Mouse (Mus musculus) frontal cortex, adult 2 months (tissue): ENCODE data around the gene Exosc9. TPM values are rescaled to one million over a fixed set of nuclear protein-coding genes. Genes with fewer than 3 reads are reported as not detected.
A peak's percentile ranks its signal among the peaks of the same experiment; 100 is the strongest.

Source experiments
- DNase-seq, 2 experiments: peaks; one replicate each; pipeline ENCODE4 v3.0.0; 2022; ENCODE audit warnings: low spot score in 1 of 2; ENCODE audit errors: extremely low spot score in 1 of 2
- polyA plus RNA-seq: library from polyadenylated mRNA; depleted of rRNA; stranded (reverse); fragments of >200 nt; gene quantifications from 2 replicates; pipeline ENCODE4 v1.2.3, GENCODE M21; 2012; rRNA removed

Gene Exosc9
- 34.5 and 39.7 TPM in 2 replicates for polyA plus RNA-seq

DNA sequence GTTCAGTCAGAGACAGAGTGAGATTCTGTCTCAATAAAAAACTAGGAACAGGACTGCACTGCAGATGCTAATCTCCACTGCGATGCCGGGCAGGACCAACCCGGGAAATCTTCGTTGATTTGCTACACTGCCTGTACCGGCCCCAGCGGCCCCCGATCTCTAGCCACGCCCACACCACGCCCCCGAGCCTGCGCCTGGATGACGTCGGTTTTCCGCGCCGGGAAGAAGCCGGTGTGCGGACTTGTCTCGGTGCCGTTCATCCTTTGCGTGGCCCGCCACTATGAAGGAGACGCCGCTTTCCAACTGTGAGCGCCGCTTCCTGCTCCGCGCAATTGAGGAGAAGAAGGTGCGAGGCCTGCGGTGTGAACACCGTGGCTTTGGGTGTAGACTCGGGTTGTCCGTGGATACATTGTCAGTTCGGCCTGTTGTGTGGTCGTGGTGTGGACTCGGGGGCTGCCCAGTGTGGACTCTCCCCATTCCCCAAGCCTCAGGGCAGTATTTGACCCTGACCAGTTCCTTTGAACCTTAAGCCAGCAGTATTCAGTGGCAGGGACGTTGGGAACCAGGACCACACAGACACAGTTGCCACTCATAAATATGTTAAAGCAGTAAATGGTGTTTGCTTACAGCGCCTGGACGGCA lies at the start of gene Exosc9:
TSS of gene Exosc9 (plus strand) at position 201 of the 642 bp plus-strand sequence.
- DNase-seq: peak; percentile 89 to 98

DNA sequence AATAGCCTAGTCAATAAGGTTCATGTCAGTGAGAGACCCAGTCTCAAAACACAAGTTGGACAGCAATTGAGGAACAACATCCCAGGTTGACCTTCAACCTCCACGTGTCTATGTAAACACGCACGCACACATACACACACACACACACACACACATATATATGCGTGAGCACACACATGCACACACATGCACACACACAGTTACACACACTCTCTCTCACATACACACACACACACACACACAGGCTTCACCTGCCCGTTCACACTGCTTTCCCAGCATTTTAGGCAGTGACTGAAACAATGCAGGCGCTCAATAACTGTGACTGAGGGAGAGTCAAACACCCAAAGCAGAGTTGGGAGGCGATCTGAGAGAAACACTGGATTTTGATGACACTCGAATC lies 47.1 kb upstream of the Exosc9 start:
- no peak for DNase-seq

DNA sequence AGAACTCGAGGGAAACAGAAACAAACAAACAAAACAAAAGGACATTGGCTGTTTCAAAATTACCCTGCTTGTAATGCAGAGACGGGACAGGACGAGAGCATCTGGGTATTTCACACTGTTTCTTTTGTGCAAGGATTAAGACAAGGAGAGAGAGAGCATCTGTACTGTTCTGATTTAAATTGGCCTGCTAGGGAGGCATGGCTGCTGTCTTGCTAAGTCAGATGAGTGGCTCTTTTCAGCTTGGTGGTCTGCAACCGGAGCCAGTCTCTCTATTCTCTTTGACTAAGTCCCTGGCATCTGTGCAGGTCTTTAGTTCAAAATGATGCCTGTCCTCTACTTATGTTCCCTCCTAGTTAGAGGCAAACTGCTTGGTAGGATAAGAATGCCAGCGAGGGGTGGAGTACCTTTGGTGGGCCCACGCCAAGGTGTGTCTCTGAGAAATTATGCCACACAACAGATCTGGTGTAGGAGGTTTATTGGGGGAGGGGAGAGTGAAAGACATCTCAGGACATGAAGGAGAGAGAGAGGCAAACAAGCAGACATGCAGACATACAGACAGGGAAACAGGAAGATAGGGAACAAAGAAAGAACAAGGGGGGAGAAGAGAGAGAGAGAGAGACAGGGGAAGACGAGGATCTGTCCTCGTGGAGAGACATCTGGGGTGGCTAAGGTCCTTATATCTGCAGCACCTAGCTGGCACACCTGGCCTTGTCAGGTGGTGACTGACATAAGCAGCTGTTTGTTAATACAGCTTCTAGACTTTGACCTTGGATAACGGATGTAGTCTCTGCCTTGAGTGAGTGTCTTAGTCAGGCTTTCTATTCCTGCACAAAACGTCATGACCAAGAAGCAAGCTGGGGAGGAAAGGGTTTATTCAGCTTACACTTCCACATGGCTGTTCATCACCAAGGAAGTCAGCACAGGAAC lies 46.3 kb upstream of the Exosc9 start:
- DNase-seq: no peak

DNA sequence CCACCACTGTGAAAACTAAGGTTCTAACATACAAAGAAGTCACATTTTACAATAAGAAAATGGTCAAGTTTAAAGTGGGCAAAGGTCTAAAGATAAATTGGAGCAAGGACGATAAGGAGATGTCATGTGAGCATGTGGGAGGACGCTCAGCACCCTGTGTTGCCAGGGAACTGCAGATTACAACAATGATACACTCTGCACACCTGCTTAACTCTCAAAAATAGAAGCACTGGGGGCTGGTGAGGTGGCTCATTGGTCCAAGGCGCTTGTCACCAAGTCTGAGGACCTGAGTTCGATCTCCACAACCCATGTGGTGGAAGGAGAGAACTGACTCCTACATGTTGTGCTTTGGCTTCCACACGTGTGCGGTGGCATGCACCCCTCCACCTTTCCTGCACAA lies 40.9 kb upstream of the Exosc9 start:
- no peak for DNase-seq

DNA sequence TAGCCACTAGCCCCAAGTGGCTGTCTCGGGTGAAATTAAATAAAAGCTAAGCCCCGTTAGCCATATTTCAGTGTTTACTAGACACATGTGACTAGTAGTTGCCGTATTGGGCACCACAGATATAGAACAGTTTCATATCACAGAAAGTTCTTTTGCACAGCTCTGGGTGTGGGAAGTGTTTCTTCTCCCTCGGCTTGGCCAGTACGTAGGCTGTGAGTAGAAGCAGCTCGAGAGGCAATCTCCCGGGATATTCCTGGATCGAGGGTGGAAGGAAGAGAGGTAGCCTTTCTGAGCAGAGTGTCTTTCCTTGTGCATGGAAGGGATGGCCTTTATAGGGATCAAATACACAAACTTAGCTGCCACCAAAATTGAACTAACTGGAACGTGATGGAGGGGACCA lies 36.2 kb upstream of the Exosc9 start:
- DNase-seq: peak; percentile 76 to 81

DNA sequence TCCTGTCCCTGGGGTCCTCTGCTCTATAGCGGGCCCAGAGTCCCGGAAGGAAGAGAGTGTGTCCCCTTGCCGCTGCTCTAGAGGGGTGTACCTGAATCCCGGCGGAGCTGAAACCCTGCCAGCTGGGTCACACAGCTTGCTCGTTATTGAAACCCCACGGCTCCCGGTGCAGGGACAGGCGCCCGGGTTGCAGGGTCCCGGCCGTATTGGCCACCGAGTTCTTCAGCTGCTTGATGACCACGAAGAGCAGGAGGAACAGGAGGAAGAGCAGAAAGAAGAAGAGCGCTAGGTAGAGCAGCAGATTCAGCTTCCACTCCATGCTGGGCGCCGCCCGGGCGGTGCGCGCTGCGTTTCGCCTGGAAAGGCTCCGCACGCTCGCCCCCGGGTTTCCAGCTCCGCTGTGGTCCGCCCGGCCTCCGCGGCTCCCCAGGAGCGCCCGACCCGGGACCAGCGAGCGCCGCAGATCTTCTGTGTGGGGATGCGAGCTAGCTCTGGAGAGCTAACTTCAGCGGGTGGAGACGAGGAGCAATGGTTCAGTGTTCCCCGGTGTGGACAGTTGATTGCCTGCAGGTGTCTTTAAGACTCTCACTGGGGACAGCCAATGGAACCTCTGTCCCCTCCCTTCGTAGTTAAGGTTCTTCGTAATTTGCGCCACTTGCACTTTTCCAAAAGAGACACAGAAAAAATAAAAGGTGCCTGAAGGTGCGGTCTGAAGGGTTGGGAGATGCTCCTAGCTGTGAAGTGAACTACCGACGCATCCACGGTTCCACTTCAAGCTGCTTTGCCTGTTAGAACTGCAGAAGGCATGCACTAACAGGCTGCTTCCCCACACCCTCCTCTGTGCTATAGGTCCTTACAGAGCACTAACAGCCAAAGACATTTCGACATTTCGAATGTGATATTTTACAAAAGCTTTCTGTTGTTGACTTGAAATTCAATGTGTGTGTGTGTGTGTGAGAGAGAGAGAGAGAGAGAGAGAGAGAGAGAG lies 31.0 kb upstream of the Exosc9 start, which contains the start of gene Gm11549:
TSS of gene Gm11549 (minus strand) at position 741 of the 988 bp plus-strand sequence.
- peak in 1 of 2 experiments; percentile 58 for DNase-seq

DNA sequence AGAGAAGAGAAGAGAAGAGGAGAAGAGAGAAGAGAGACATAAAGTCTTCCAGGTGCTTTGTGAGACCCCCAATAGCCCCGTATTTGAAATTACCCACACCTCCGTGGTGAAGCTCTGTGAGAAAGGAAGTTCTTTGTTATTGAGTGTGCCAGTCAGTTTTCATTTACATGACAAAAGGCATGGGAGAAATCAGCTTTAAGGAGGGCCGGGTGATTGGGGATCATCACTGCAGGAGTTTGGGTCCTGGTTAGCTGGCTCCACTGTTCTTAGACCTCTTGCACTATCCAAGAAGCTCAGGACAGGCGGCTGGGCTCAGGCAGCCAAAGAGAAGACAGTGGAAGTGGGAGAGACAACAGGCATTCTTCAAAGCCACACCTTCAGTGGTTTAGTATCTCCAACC lies 30.3 kb upstream of the Exosc9 start:
- no peak for DNase-seq

DNA sequence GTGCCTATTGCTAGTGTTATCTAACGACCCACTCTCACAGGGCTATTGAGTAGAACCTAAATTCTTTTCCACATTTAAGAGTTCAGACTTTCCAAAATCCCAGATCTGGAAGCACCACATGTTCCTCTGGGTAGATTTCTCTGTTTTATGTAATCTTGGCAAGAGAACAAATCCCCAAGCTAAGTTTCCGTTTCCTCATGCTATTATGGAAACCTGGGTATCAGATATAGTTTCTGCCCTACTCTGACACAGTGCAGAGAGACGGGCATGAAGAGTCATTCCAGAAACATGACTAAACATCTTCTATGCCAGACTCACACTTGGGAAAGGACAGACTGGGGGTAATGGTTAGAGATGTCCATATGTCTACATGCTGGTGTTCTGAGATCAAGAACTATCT lies 27.9 kb upstream of the Exosc9 start:
- DNase-seq: no peak

DNA sequence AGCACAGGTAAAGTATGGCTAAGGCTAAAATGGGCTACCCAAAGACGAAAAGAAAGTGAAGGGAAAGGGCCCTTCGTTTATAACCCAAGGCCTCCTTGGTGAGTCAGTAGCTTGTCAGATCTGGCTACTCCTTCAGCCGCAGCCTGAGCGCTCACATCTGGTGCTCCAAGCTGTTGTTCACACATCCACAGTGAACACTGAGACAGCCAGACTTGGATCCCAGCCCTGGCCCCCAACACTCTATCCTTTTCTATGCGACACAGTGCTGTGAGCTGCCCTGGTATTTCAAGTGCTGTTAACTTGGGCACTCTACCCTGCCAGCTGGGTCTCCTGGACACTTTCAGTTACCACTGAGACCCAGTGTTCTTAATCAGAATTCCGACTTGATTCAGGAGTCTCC lies 22.1 kb upstream of the Exosc9 start:
- DNase-seq: peak; percentile 73 to 88

DNA sequence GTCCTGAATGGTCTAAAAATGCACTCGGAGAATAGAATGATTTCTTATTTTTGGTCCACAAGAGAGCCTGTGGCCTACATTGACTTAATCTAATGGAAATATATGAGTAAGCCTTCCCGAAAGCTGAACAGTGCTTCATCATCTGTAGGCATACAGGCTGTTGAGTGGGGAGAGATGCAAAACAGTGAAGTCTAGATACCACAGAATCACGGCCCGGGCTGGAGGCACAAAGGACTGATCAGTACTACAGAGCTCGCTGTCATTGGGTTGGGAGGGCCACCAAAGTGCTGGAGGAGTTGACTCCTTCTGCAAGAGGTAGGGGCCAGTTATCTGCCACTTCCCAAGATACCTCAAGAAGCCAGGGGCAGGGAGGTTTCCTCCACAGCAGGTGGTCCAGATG lies 21.6 kb upstream of the Exosc9 start:
- peak in 1 of 2 experiments; percentile 51 for DNase-seq

DNA sequence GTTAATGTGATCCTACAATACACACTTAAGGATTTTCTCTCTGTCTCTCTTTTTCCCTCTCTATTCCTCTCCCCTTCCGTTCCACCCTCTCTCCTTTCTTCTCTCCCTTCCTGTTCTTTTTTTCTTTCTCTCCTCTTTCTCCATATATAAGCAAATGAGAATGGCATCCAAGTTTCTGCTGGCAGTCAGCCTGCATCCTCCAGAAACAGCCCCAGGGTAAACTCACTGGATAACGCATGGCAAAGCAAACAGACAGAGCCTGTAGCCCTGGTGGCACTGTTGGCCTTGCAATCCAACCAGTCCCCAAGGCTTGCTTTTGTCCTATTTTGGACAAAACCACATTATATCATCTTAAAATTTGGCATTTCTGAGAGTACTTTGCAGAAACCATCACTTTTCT lies 21.2 kb upstream of the Exosc9 start:
- DNase-seq: peak in 1 of 2 experiments; percentile 68

DNA sequence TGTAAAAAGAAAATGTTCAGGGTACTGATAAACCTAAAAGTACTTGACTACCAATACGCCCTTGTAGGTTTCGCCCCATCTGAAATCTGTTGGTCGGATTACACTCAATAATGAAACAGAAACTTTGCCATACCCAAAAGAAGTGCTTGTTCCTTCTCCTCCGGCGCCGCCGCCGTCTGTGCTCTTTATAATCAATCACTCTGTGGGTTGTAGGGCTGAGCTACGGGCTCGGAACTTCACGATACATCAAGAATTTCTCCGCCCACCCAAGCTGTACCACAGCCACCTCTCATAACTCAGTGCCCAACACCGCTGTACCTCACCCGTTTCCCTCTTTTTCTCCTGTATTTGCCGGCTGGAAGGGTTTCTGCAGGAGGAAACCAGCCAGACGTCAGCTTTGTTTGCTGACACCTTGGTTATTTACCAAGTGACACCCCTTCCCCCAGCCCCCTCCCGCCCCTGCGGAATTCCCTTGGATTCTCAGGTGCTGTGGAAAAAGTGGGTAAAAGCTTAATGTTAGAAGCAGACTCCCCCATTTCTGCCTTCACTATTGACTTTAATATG lies 20.3 kb upstream of the Exosc9 start:
- DNase-seq: no peak

DNA sequence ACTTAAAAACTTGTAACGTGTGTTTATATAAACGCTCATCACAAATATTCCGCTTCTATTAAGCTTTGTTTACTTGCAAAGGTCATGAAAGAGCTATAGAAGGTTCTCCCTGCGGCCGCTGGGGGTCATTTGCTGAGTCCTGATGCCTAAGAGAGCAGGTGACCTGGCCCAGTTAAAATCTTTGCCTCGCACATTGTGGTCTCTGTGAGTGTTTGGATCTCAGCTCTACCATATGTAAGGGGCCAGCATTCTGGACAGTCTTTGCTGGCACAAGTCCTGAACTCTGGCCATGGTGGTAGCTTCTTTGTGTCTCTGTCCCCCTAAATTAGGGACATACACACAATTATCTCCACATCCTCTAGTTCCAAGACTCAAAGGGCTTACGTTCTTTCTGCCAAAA lies 19.7 kb upstream of the Exosc9 start:
- no peak for DNase-seq

DNA sequence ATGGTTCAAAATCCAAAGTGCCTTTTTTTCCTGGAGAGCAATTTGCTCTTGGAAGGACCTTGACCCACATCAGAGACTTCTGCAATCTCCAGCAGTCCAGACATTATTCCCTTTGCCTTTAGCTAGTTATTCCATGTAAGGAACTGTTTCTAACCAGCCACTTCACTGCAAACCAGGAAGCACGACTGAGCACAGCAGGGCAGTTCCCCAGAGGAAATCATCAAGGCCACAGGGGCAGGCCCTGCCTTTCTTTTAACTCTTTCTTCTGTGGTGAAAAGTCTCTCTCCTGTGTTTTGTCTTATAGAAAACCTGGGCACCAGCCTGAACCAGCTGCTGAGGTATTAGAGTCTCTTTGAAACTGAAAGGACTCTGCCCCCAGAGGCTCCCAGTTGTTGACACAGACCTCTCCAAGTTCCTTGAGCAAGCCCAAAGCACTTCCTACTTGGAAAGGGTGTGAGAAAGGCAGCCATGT lies 19.2 kb upstream of the Exosc9 start:
- no peak for DNase-seq

DNA sequence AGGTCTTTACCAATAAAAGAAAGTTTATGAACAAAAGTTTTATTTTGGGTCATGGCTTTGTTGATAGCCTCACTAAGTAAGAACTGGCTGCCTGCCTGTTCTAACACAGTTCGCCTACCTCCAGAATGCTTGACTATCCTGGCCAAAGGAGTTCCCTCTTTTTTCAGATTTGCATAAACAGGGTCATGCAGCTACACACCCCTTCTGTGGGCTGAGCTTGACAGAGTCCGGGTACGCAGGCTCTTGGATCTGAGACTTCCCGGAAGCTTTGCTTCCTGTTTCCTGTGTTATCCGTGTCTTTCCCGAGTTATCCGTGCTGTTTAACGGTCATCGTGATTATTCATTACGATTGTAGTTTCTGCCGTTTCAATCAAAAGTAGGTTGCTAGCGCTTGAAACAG lies 16.4 kb upstream of the Exosc9 start:
- DNase-seq: no peak

DNA sequence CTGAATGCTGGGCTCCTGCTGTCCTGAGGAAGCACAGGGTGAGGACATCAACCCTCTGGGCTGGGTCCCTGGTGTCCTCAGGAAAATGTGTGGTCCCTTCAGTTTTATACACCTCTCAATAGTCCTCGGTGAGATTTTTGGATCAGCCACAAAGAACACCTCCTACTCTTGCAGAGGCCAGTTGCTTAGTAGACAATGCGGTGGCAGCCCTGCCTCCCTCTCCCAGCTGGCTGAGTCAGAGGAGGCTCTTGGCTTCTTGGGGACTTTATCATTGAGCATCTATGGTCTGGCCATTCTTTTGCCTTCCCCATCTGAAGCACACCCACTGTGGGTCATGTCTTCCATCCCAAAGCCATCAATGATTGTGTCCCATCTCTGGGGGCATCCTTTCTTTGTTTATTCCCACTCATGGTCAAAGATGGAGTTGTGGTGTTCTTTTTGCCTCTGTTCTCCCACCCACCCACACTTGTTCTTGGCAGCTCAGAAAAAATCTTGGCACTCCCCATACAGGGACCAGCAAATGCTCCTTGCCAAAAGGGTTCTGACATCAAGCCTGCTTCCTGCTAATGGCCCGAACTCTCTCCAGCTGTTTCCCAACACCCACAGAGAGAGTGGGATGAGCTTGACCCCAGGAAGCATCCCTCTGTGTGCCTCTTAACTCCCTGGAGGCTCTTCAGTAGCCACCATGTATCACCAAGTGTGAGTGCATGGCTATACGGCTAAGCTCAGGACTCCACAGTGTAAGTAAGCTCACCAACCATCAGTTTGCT lies 14.5 kb upstream of the Exosc9 start:
- peak in 1 of 2 experiments; percentile 31 for DNase-seq

DNA sequence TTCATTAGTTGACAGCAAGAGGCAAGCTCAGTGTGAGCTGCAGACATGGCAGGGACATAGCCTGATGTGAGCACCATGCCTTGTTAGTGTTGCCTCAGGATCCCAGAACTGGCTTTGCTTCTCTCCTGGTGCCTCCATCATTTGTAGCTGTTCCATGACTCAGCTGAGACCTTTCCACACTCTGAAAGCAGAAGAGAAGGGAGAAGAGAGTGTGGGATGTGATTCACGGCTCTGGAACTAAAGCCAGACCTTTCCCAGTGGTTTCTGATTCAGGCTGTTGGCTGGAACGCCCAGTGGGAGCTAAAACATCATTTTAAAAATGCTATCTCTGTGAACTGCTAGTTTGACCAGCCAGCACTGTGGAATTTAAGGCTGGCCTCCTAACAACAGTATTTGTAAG lies 11.7 kb upstream of the Exosc9 start:
- peak; percentile 28 to 70 for DNase-seq

DNA sequence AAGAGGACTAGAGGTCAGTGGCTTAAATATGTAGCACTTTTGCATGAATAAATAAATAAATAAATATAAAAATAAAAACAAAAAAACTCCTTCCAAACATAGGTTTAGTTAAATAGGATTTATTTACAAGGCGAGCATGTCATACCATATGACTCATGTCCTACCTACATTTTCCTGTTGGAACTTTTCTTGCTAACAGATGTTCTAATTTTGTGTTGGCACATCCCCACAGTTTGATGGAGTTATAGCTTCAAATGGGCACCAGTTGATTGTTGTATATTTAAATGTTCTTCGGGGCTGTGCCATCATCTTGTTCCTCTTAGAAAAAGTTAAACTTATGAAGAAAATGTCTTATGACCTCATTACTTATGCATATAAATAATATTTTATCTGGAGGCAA lies 11.0 kb upstream of the Exosc9 start:
- no peak for DNase-seq

DNA sequence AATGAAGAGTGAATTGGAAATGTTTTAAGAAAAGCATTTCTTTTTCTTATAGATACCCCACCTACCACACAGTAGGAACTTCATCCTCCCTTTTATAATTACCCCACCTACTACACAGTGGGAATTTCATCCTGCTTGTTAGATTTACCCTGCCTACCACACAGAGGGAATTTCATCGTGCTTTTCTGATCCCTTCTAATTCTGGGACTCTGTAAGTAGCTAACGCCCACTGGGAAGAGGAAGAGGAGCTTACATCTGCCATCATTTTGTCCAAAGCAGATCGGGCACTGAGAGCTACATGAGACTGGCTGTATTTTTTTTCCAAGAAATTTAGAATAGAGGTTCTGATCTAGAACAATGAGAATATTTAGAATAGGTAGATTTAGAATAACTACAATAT lies 7.4 kb upstream of the Exosc9 start:
- DNase-seq: no peak
